ENCODE assay signal across 9 mouse cellular contexts in genomic region chr4:136802446-136802845, GRCm38 (mm10). TPM values are rescaled to one million over a fixed set of nuclear protein-coding genes. Genes with fewer than 3 reads are reported as not detected.
DNase-seq lines count a peak whose midpoint lies in the region; ATAC-seq and TF ChIP-seq lines count a peak whose summit lies in the region.
"Had no signal": no experiment of that assay in that cellular context is flagged by ENCODE, and none has a peak within 500 bp of the region (broad histone marks: within the 10 kb centered on the region; RNA-seq: fewer than 3 reads in every experiment).

No protein-coding gene starts in this region.

- H3K9ac ChIP-seq in CH12.LX (ENCODE audit: insufficient read depth, low read depth), result no peak overlapping the region
- H3K9ac ChIP-seq in intestine, embryonic 14.5 days (ENCODE audit: low read length), result no peak overlapping the region

- ATAC-seq in intestine, embryonic 14.5 days (replicated peaks; ENCODE audit: low FRiP score, low TSS enrichment, low read depth), result no peak
- ATAC-seq in megakaryocyte progenitor cell, adult 5-6 weeks (replicated peaks; ENCODE audit: poor library complexity), result peak; percentile 79

- no peak for TF ChIP-seq CTCF in CH12.LX (conservative IDR thresholded peaks at IDR 0.05 in 1 of 2, IDR thresholded peaks at IDR 0.05 in 1 of 2; ENCODE audit: low read depth in 2 of 2, low read length in 2 of 2)

- in situ Hi-C loops in CH12.LX (cut with MboI; ENCODE audit: low pct_ligation_motif_present, low pct_unique_long_range_greater_than_20kb, low sequenced_read_pairs), result no loop called here

- WGBS in intestine, embryonic 14.5 days, result 44% methylated on average over 12 of the region's 12 CpGs

- no peaks in the 10 kb centered on the region for H3K36me3 ChIP-seq in CH12.LX (replicated peaks in 1 of 2; ENCODE audit: control insufficient read depth in 1 of 2, insufficient read depth in 1 of 2, low read length in 1 of 2)
- no peaks in the 10 kb centered on the region for H3K36me3 ChIP-seq in intestine, embryonic 14.5 days (ENCODE audit: control insufficient read depth, insufficient read depth, low read length)

- no peak overlapping the region for H3K27ac ChIP-seq in CH12.LX (ENCODE audit: insufficient read depth, low read depth)
- H3K27ac ChIP-seq in intestine, embryonic 14.5 days (ENCODE audit: low read depth), result 0 out of 2 replicates have a peak overlapping the region, but pooled peaks have one; percentile 23
- H3K27ac ChIP-seq: macrophage had no signal

- H3K4me2 ChIP-seq in CH12.LX (ENCODE audit: insufficient read depth, low read depth, poor library complexity, severe bottlenecking), result no peak overlapping the region
- no peak overlapping the region for H3K4me2 ChIP-seq in intestine, embryonic 14.5 days (ENCODE audit: low read length)

- no peaks in the 10 kb centered on the region for H3K27me3 ChIP-seq in CH12.LX (replicated peaks)
- no peaks in the 10 kb centered on the region for H3K27me3 ChIP-seq in intestine, embryonic 14.5 days (replicated peaks; ENCODE audit: control insufficient read depth, insufficient read depth, low read length)

- no peak overlapping the region for H3K4me3 ChIP-seq in CH12.LX (replicated peaks in 1 of 3; ENCODE audit: low read depth in 2 of 3, low read length in 2 of 3, poor library complexity in 1 of 3)
- H3K4me3 ChIP-seq in intestine, embryonic 14.5 days (ENCODE audit: low read depth, low read length), result no peak overlapping the region

- dilution Hi-C loops in CH12.LX (cut with MboI; ENCODE audit: extremely low pct_ligation_motif_present, extremely low pct_unique_long_range_greater_than_20kb, low sequenced_read_pairs), result no loop called here

- TF ChIP-seq EP300 in CH12.LX (IDR thresholded peaks at IDR 0.05; ENCODE audit: low read length), result no peak

- TF ChIP-seq POLR2A in CH12.LX (IDR thresholded peaks at IDR 0.05; ENCODE audit: low read depth, low read length), result no peak

- H3K9me3 ChIP-seq in CH12.LX (replicated peaks; ENCODE audit: low read length), result no peaks in the 10 kb centered on the region
- no peaks in the 10 kb centered on the region for H3K9me3 ChIP-seq in intestine, embryonic 14.5 days (ENCODE audit: control insufficient read depth, low read length)

- no peak for TF ChIP-seq RAD21 in CH12.LX (IDR thresholded peaks at IDR 0.05; ENCODE audit: low read depth, low read length)

- H3K79me2 ChIP-seq in CH12.LX (replicated peaks; ENCODE audit: control insufficient read depth, extremely low read depth, insufficient read depth, poor library complexity, severe bottlenecking), result no peaks in the 10 kb centered on the region

- H3K4me1 ChIP-seq in CH12.LX (ENCODE audit: control insufficient read depth in 1 of 2, insufficient read depth in 2 of 2), result peaks cover 8 to 46% of the 10 kb centered on the region in 2 experiments; a peak in 3 of 4 replicates
- H3K4me1 ChIP-seq in intestine, embryonic 14.5 days (replicated peaks; ENCODE audit: control insufficient read depth, insufficient read depth, low read length), result peaks cover 49% of the 10 kb centered on the region

- peak; percentile 34 for DNase-seq in gastrocnemius, adult 18-20 months (ENCODE audit: low spot score)
- no peak for DNase-seq in gastrocnemius, postnatal 10 days
- peak; percentile 34 for DNase-seq in CH12.LX (ENCODE audit: extremely low read depth)
- no peak for DNase-seq in intestine, embryonic 14.5 days (ENCODE audit: low spot score)
- DNase-seq in layer of hippocampus, adult 9-11 months, result no peak
- no peak for DNase-seq in layer of hippocampus, postnatal 10 days (ENCODE audit: low spot score in 2 of 2)
- DNase-seq in frontal cortex, postnatal 36 days (ENCODE audit: low spot score in 2 of 2), result no peak

TF ChIP-seq in CH12.LX, 34 proteins besides CTCF, POLR2A, EP300 and RAD21:
- no peak for TF ChIP-seq JUN (IDR thresholded peaks at IDR 0.05; ENCODE audit: insufficient read depth, low read depth, low read length)
- no peak for TF ChIP-seq USF2 (conservative IDR thresholded peaks at IDR 0.05; ENCODE audit: low read depth, low read length)
- TF ChIP-seq UBTF (IDR thresholded peaks at IDR 0.05; ENCODE audit: low read depth, low read length), result no peak
- TF ChIP-seq TBP (conservative IDR thresholded peaks at IDR 0.05; ENCODE audit: low read depth, low read length), result no peak
- no peak for TF ChIP-seq RCOR1 (conservative IDR thresholded peaks at IDR 0.05; ENCODE audit: low read depth, low read length)
- no peak for TF ChIP-seq GABPA (IDR thresholded peaks at IDR 0.05; ENCODE audit: insufficient replicate concordance, low read depth, low read length)
- no peak for TF ChIP-seq NRF1 (IDR thresholded peaks at IDR 0.05; ENCODE audit: low read depth, low read length)
- TF ChIP-seq POLR2AphosphoS2 (IDR thresholded peaks at IDR 0.05; ENCODE audit: low read depth, low read length), result no peak
- no peak for TF ChIP-seq MAFK (IDR thresholded peaks at IDR 0.05; ENCODE audit: insufficient replicate concordance, low read length)
- TF ChIP-seq ELF1 (IDR thresholded peaks at IDR 0.05; ENCODE audit: low read depth, low read length), result no peak

RNA-seq across cellular contexts. Expression of gene Ephb2, which starts 33.3 kb away (rescaled TPM):
- total RNA-seq in gastrocnemius, adult 18-20 months (2021), result under 1 TPM; 0.53 to 0.74 TPM
- 1 to 10 TPM; 4.6 to 5.4 TPM for total RNA-seq in gastrocnemius, postnatal 10 days (2021)
- total RNA-seq in CH12.LX (2012; rRNA removed) (0.04 and 0.08 TPM in 2 replicates), CH12.LX (2014; rRNA removed) (not detected in 2 replicates)
- 0.14 TPM in 1 of 2 replicates, not detected in the other for polyA plus RNA-seq in CH12.LX (2012; ENCODE audit: insufficient read length, low read depth)
- 8.8 and 11.4 TPM in 2 replicates for polyA plus RNA-seq in intestine, embryonic 14.5 days (2014; fragmentation: Nextera tagmentation; extraction: Ambion mirVana)
- 0.44 and 1.2 TPM in 2 replicates for total RNA-seq in megakaryocyte progenitor cell, adult 5-6 weeks (2015)
- 1.0 and 3.0 TPM in 2 replicates for total RNA-seq in megakaryocyte progenitor cell, adult 5-6 weeks (2017)
- total RNA-seq in layer of hippocampus, postnatal 10 days (2021), result 10 to 100 TPM; 55.1 to 57.0 TPM

Comparison
In these comparisons a context has a peak if more than half of its experiments do, and no peak if none do; other contexts are left out.
1. DNase-seq: peak in gastrocnemius, adult 18-20 months (single experiment) and CH12.LX (single experiment); none in gastrocnemius, postnatal 10 days (single experiment), intestine, embryonic 14.5 days (single experiment), layer of hippocampus, adult 9-11 months (single experiment), layer of hippocampus, postnatal 10 days (0 of 2) and frontal cortex, postnatal 36 days (0 of 2).
2. RNA of gene Ephb2, which starts 33.3 kb away (total RNA-seq): 55.1 to 57.0 TPM in layer of hippocampus, postnatal 10 days; 4.6 to 5.4 TPM in gastrocnemius, postnatal 10 days, 0.44 to 3.0 TPM in megakaryocyte progenitor cell, adult 5-6 weeks, 0.53 to 0.74 TPM in gastrocnemius, adult 18-20 months and 0.04 to 0.08 TPM in CH12.LX; every median in the first group is over 4 times any median in the second.